Mouse (Mus musculus) kidney, postnatal 4 days (tissue): ENCODE results near the gene Hpf1.

Experiments used
- DNase-seq, 2 experiments: peaks; one replicate each; pipeline ENCODE4 v3.0.0; 2021; ENCODE audit warnings: mixed read lengths in 2 of 2

The Hpf1 gene

GRCm38 (mm10) chr8:60889843-60890519 lies at the start of gene Hpf1:
Gene Hpf1, plus strand, starts transcription at chr8:60890418.
- peak; percentile 97 to 98 for DNase-seq

- DNase-seq: no peak
Measured at GRCm38 (mm10) chr8:60842388-60842787, 47.8 kb upstream of the Hpf1 start.

- DNase-seq: no peak
Measured at GRCm38 (mm10) chr8:60857559-60857958, 32.7 kb upstream of the Hpf1 start.

- DNase-seq: no peak
Measured at GRCm38 (mm10) chr8:60858091-60858490, 32.1 kb upstream of the Hpf1 start.

GRCm38 (mm10) chr8:60858911-60859476 lies 31.2 kb upstream of the Hpf1 start:
- DNase-seq: no peak

GRCm38 (mm10) chr8:60859605-60860004 lies 30.6 kb upstream of the Hpf1 start:
- no peak for DNase-seq

- DNase-seq: no peak
Measured at GRCm38 (mm10) chr8:60860749-60861148, 29.5 kb upstream of the Hpf1 start.

GRCm38 (mm10) chr8:60861783-60862182 lies 28.4 kb upstream of the Hpf1 start:
- DNase-seq: no peak

- no peak for DNase-seq
Measured at GRCm38 (mm10) chr8:60864875-60865274, 25.3 kb upstream of the Hpf1 start.

- DNase-seq: peak; percentile 67 to 71
Measured at GRCm38 (mm10) chr8:60865504-60866114, 24.6 kb upstream of the Hpf1 start.

GRCm38 (mm10) chr8:60867468-60868115 lies 22.6 kb upstream of the Hpf1 start:
- no peak for DNase-seq

GRCm38 (mm10) chr8:60868236-60868965 lies 21.8 kb upstream of the Hpf1 start:
- DNase-seq: no peak

- DNase-seq: peak; percentile 9 to 28
Measured at GRCm38 (mm10) chr8:60869761-60870160, 20.5 kb upstream of the Hpf1 start.

- no peak for DNase-seq
Measured at GRCm38 (mm10) chr8:60870231-60871193, 19.7 kb upstream of the Hpf1 start.

GRCm38 (mm10) chr8:60878617-60879016 lies 11.6 kb upstream of the Hpf1 start:
- no peak for DNase-seq

- DNase-seq: no peak
Measured at GRCm38 (mm10) chr8:60883419-60884137, 6.6 kb upstream of the Hpf1 start.

GRCm38 (mm10) chr8:60886736-60887135 lies 3.5 kb upstream of the Hpf1 start:
- no peak for DNase-seq

- DNase-seq: no peak
Measured at GRCm38 (mm10) chr8:60889131-60889842, 931 bp upstream of the Hpf1 start.

- DNase-seq: no peak
Measured at GRCm38 (mm10) chr8:60890520-60890874, 279 bp downstream of the Hpf1 start.

GRCm38 (mm10) chr8:60891757-60892156 lies 1.5 kb downstream of the Hpf1 start:
- no peak for DNase-seq

GRCm38 (mm10) chr8:60895878-60896277 lies 5.7 kb downstream of the Hpf1 start:
- peak in 1 of 2 experiments; percentile 15 for DNase-seq
